Mouse (Mus musculus) heart, adult 2 months (tissue): ENCODE measurements around the gene Rbm44.

Source experiments
- CTCF ChIP-seq: fragments of 200-600 bp; IDR thresholded peaks from 2 replicates; pipeline ENCODE4 v1.8.1; 2022; ENCODE audit warnings: antibody characterized with exemption, mild to moderate bottlenecking, moderate library complexity
- EP300 ChIP-seq: fragments of 200-500 bp; IDR thresholded peaks from 2 replicates; pipeline ENCODE4 v1.6.1; 2011; ENCODE audit warnings: low read depth, low read length, control low read depth; ENCODE audit not compliant: insufficient read depth
- POLR2A ChIP-seq: fragments of 200-500 bp; IDR thresholded peaks from 2 replicates; pipeline ENCODE4 v1.6.1; 2011; ENCODE audit warnings: mild to moderate bottlenecking, low read depth, low read length, control low read depth; ENCODE audit not compliant: insufficient read depth

DNA sequence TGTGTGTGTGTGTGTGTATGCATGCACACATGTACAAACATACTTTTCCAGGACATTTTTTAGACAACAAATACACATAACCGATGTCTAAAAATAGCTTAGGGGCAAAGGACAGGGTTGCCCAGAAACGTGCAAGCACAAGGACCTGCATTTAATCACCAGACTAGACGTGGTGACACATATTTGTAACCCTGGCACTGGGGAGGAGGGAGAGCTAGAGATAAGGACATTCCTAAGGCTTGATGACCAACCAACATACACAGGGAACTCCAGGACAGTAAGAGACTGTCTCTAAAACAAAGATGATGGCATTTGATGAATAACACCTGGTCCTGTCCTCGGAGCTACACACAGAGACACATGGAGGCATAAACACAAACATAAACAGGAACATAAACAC, 35.6 kb upstream of the Rbm44 start:
- TF ChIP-seq CTCF (no peak), POLR2A (no peak), EP300 (no peak)
